ENCODE assay signal across 8 mouse cellular contexts in the genomic region with DNA sequence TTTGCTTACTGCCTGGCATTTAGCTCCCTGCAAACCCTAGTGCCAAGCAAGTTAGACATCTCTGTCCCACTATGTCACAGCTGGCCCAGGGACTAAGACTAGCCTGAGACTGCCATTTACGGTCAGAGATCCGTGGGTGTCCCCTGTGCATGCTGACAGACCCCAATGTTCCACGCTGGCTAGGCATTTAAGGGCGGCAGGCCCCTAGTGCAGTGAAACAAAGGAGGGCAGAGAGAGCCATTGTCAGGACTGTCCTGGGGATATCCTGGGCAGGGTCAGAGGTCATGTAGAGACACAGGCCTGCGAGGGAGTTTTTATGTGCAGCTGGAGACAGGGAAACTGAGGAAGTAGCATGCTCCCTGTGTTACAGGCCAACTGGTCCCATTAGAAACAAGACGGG. TPM values are rescaled to one million over a fixed set of nuclear protein-coding genes. Genes with fewer than 3 reads are reported as not detected.
A peak's percentile ranks its signal among the peaks of the same experiment; 100 is the strongest.
DNase-seq lines count a peak whose midpoint lies in the region; ATAC-seq and TF ChIP-seq lines count a peak whose summit lies in the region.

No protein-coding gene starts in this region.

- peaks cover 98% of the 10 kb centered on the region for H3K4me1 ChIP-seq in heart, embryonic 10.5 days
- peaks cover 75% of the 10 kb centered on the region for H3K4me1 ChIP-seq in lung, embryonic 16.5 days (replicated peaks; ENCODE audit: control insufficient read depth, insufficient read depth, low read length)
- H3K4me1 ChIP-seq in forebrain, embryonic 15.5 days: peaks cover 43% of the 10 kb centered on the region

- WGBS in heart, embryonic 10.5 days: 81% methylated on average over 6 of the region's 6 CpGs
- 57% methylated on average over 6 of the region's 6 CpGs for WGBS in lung, embryonic 16.5 days
- WGBS in forebrain, embryonic 15.5 days: 31% methylated on average over 6 of the region's 6 CpGs

- peaks cover 82% of the 10 kb centered on the region for H3K36me3 ChIP-seq in heart, embryonic 10.5 days
- H3K36me3 ChIP-seq in lung, embryonic 16.5 days (ENCODE audit: control insufficient read depth, insufficient read depth, low read length): 0 out of 2 replicates have a peak, but pooled peaks cover 6% of the 10 kb centered on the region
- H3K36me3 ChIP-seq in forebrain, embryonic 15.5 days: peaks cover 5% of the 10 kb centered on the region; the same call in 1 of the 2 replicates
- H3K36me3 ChIP-seq in myocyte (ENCODE audit: control insufficient read depth, insufficient read depth): peaks cover 5% of the 10 kb centered on the region

- intact Hi-C loops in heart, postnatal 36 days (cut with DNase I): no loop called here

- H3K79me2 ChIP-seq in myocyte (ENCODE audit: control insufficient read depth, insufficient read depth): no peaks in the 10 kb centered on the region

- no peak for DNase-seq in heart, embryonic 10.5 days (ENCODE audit: low spot score)
- DNase-seq in heart, postnatal 36 days: no peak
- no peak for DNase-seq in lung, adult 18-20 months
- no peak for DNase-seq in urinary bladder, postnatal 4 days (ENCODE audit: low spot score in 2 of 2)

- H3K9ac ChIP-seq in lung, embryonic 16.5 days (ENCODE audit: low read length): no peak overlapping the region; the same call in 1 of the 2 replicates
- no peak overlapping the region for H3K9ac ChIP-seq in forebrain, embryonic 15.5 days (replicated peaks)

- TF ChIP-seq POLR2A in myocyte (IDR thresholded peaks at IDR 0.05; ENCODE audit: insufficient read length, low read depth): no peak

- H3K9me3 ChIP-seq in heart, embryonic 10.5 days: no peaks in the 10 kb centered on the region
- H3K9me3 ChIP-seq in lung, embryonic 16.5 days (ENCODE audit: control insufficient read depth, low read length): no peaks in the 10 kb centered on the region
- H3K9me3 ChIP-seq in forebrain, embryonic 15.5 days: no peaks in the 10 kb centered on the region

- H3K27me3 ChIP-seq in heart, embryonic 10.5 days (ENCODE audit: insufficient read depth, poor library complexity, severe bottlenecking): no peaks in the 10 kb centered on the region
- no peaks in the 10 kb centered on the region for H3K27me3 ChIP-seq in lung, embryonic 16.5 days (ENCODE audit: control insufficient read depth, insufficient read depth, low read depth, low read length)
- H3K27me3 ChIP-seq in forebrain, embryonic 15.5 days: no peaks in the 10 kb centered on the region
- H3K27me3 ChIP-seq in myocyte (ENCODE audit: control insufficient read depth, insufficient read depth, insufficient read length): no peaks in the 10 kb centered on the region

- peak overlapping the region; percentile 75 for H3K27ac ChIP-seq in heart, embryonic 10.5 days
- H3K27ac ChIP-seq in lung, embryonic 16.5 days (ENCODE audit: low read length): peak overlapping the region; percentile 45
- peak overlapping the region; percentile 72 for H3K27ac ChIP-seq in forebrain, embryonic 15.5 days (replicated peaks)

- no peak overlapping the region for H3ac ChIP-seq in myocyte (ENCODE audit: control insufficient read depth, insufficient read length)

- no peak for ATAC-seq in lung, embryonic 16.5 days (ENCODE audit: low read depth)
- no peak for ATAC-seq in forebrain, embryonic 15.5 days (replicated peaks)
- no peak for ATAC-seq in granulocyte monocyte progenitor cell, adult 5-6 weeks (replicated peaks; ENCODE audit: poor library complexity, severe bottlenecking)

- no peak overlapping the region for H3K4me2 ChIP-seq in lung, embryonic 16.5 days (ENCODE audit: low read depth, low read length)
- H3K4me2 ChIP-seq in forebrain, embryonic 15.5 days (replicated peaks): no peak overlapping the region
- H3K4me2 ChIP-seq in myocyte (ENCODE audit: low read depth): peak overlapping the region; percentile 51

- H3K4me3 ChIP-seq in heart, embryonic 10.5 days: no peak overlapping the region
- no peak overlapping the region for H3K4me3 ChIP-seq in lung, embryonic 16.5 days (ENCODE audit: low read length)
- no peak overlapping the region for H3K4me3 ChIP-seq in forebrain, embryonic 15.5 days
- no peak overlapping the region for H3K4me3 ChIP-seq in myocyte

TF ChIP-seq in myocyte, 11 proteins besides CTCF, POLR2A, EP300 and RAD21:
- TF ChIP-seq CEBPB (IDR thresholded peaks at IDR 0.05; ENCODE audit: insufficient read depth, poor library complexity, severe bottlenecking) (no peak), SRF (IDR thresholded peaks at IDR 0.05; ENCODE audit: control insufficient read depth, insufficient read length, low read depth) (no peak), E2F4 (IDR thresholded peaks at IDR 0.05; ENCODE audit: insufficient read depth) (no peak), REST (IDR thresholded peaks at IDR 0.05; ENCODE audit: insufficient read depth, insufficient read length) (no peak), MYOD1 (IDR thresholded peaks at IDR 0.05; ENCODE audit: control insufficient read depth in 1 of 3, insufficient read length in 2 of 3, low read depth in 2 of 3) (no peak)
TF ChIP-seq in myocyte: peak in this region for 0.

RNA-seq across cellular contexts. Expression of gene Arid3a, which starts 7.0 kb away (rescaled TPM):
- polyA plus RNA-seq in heart, embryonic 10.5 days (2016; fragmentation: Nextera tagmentation; extraction: Ambion mirVana): 12.5 and 16.4 TPM in 2 replicates
- total RNA-seq in heart, postnatal 36 days (2021): 1 to 10 TPM; 1.9 to 2.6 TPM
- 4.1 and 4.8 TPM in 2 replicates for polyA plus RNA-seq in lung, embryonic 16.5 days (2015; fragmentation: Nextera tagmentation; extraction: Ambion mirVana)
- 2.7 and 3.1 TPM in 2 replicates for polyA plus RNA-seq in forebrain, embryonic 15.5 days (2015; fragmentation: Nextera tagmentation; extraction: Ambion mirVana)
- 1.2 TPM for polyA plus RNA-seq in myocyte (2012; fragmentation: generic; extraction: Trizol)
- total RNA-seq in granulocyte monocyte progenitor cell, adult 5-6 weeks (2014; fragmentation: Nextera tagmentation): 21.2 and 22.5 TPM in 2 replicates
- total RNA-seq in granulocyte monocyte progenitor cell, adult 5-6 weeks (2017): 32.4 and 36.7 TPM in 2 replicates

RNA-seq across cellular contexts. Expression of gene R3hdm4, which starts 12.9 kb away (rescaled TPM):
- polyA plus RNA-seq in heart, embryonic 10.5 days (2016; fragmentation: Nextera tagmentation; extraction: Ambion mirVana): 88.7 and 96.0 TPM in 2 replicates
- 10 to 100 TPM; 81.0 to 88.1 TPM for total RNA-seq in heart, postnatal 36 days (2021)
- 151 and 155 TPM in 2 replicates for polyA plus RNA-seq in lung, embryonic 16.5 days (2015; fragmentation: Nextera tagmentation; extraction: Ambion mirVana)
- 272 and 277 TPM in 2 replicates for polyA plus RNA-seq in forebrain, embryonic 15.5 days (2015; fragmentation: Nextera tagmentation; extraction: Ambion mirVana)
- polyA plus RNA-seq in myocyte (2012; fragmentation: generic; extraction: Trizol): 69.0 TPM
- 62.9 and 64.6 TPM in 2 replicates for total RNA-seq in granulocyte monocyte progenitor cell, adult 5-6 weeks (2014; fragmentation: Nextera tagmentation)
- 39.1 and 40.4 TPM in 2 replicates for total RNA-seq in granulocyte monocyte progenitor cell, adult 5-6 weeks (2017)

RNA-seq across cellular contexts. Expression of gene Kiss1r, which starts 17.1 kb away (rescaled TPM):
- 0.31 and 0.33 TPM in 2 replicates for polyA plus RNA-seq in heart, embryonic 10.5 days (2016; fragmentation: Nextera tagmentation; extraction: Ambion mirVana)
- under 1 TPM; 0.17 to 0.38 TPM for total RNA-seq in heart, postnatal 36 days (2021)
- polyA plus RNA-seq in lung, embryonic 16.5 days (2015; fragmentation: Nextera tagmentation; extraction: Ambion mirVana): 1.0 and 1.1 TPM in 2 replicates
- polyA plus RNA-seq in forebrain, embryonic 15.5 days (2015; fragmentation: Nextera tagmentation; extraction: Ambion mirVana): 2.2 and 2.7 TPM in 2 replicates
- 0.59 TPM for polyA plus RNA-seq in myocyte (2012; fragmentation: generic; extraction: Trizol)
- not detected in 2 replicates for total RNA-seq in granulocyte monocyte progenitor cell, adult 5-6 weeks (2014; fragmentation: Nextera tagmentation)
- total RNA-seq in granulocyte monocyte progenitor cell, adult 5-6 weeks (2017): 0.26 TPM in 1 of 2 replicates, not detected in the other

RNA-seq across cellular contexts. Expression of gene Gm26602, which starts 23.2 kb away (rescaled TPM):
- 1.4 and 4.0 TPM in 2 replicates for polyA plus RNA-seq in heart, embryonic 10.5 days (2016; fragmentation: Nextera tagmentation; extraction: Ambion mirVana)
- total RNA-seq in heart, postnatal 36 days (2021): not detected
- 12.8 TPM in 1 of 2 replicates, not detected in the other for polyA plus RNA-seq in lung, embryonic 16.5 days (2015; fragmentation: Nextera tagmentation; extraction: Ambion mirVana)
- 10.4 and 21.1 TPM in 2 replicates for polyA plus RNA-seq in forebrain, embryonic 15.5 days (2015; fragmentation: Nextera tagmentation; extraction: Ambion mirVana)
- not detected for polyA plus RNA-seq in myocyte (2012; fragmentation: generic; extraction: Trizol)
- total RNA-seq in granulocyte monocyte progenitor cell, adult 5-6 weeks (2014; fragmentation: Nextera tagmentation): not detected in 2 replicates
- 0.98 TPM in 1 of 2 replicates, not detected in the other for total RNA-seq in granulocyte monocyte progenitor cell, adult 5-6 weeks (2017)

RNA-seq across cellular contexts. Expression of gene Med16, which starts 25.1 kb away (rescaled TPM):
- 51.9 and 54.4 TPM in 2 replicates for polyA plus RNA-seq in heart, embryonic 10.5 days (2016; fragmentation: Nextera tagmentation; extraction: Ambion mirVana)
- total RNA-seq in heart, postnatal 36 days (2021): 10 to 100 TPM; 53.0 to 53.2 TPM
- 48.3 and 51.2 TPM in 2 replicates for polyA plus RNA-seq in lung, embryonic 16.5 days (2015; fragmentation: Nextera tagmentation; extraction: Ambion mirVana)
- polyA plus RNA-seq in forebrain, embryonic 15.5 days (2015; fragmentation: Nextera tagmentation; extraction: Ambion mirVana): 53.2 and 56.6 TPM in 2 replicates
- polyA plus RNA-seq in myocyte (2012; fragmentation: generic; extraction: Trizol): 31.4 TPM
- 14.1 and 20.3 TPM in 2 replicates for total RNA-seq in granulocyte monocyte progenitor cell, adult 5-6 weeks (2014; fragmentation: Nextera tagmentation)
- total RNA-seq in granulocyte monocyte progenitor cell, adult 5-6 weeks (2017): 17.0 and 18.7 TPM in 2 replicates
